Mouse (Mus musculus) embryonic fibroblast, embryonic 13.5 days (primary cell): Measurements from ENCODE around the gene Cspg4. TPM values are rescaled to one million over a fixed set of nuclear protein-coding genes. Genes with fewer than 3 reads are reported as not detected.

Experiments
- H3K27ac ChIP-seq: 2 replicates; pipeline ENCODE4 v1.5.1; 2012; ENCODE audit warnings: low read length, control low read depth, inconsistent platforms; ENCODE audit not compliant: insufficient read depth
- H3K4me1 ChIP-seq: 2 replicates; pipeline ENCODE4 v1.6.1; 2011; ENCODE audit warnings: low read length; ENCODE audit not compliant: control insufficient read depth, insufficient read depth
- H3K4me3 ChIP-seq: 2 replicates; pipeline ENCODE4 v1.5.1; 2011; ENCODE audit warnings: mild to moderate bottlenecking, control low read depth, low read length; ENCODE audit not compliant: insufficient read depth
- CTCF ChIP-seq: IDR thresholded peaks from 2 replicates; pipeline ENCODE4 v1.5.1; 2011; ENCODE audit warnings: mild to moderate bottlenecking, control low read depth, low read length, moderate library complexity, borderline replicate concordance; ENCODE audit not compliant: insufficient read depth
- POLR2A ChIP-seq: IDR thresholded peaks from 2 replicates; pipeline ENCODE4 v1.6.1; 2011; ENCODE audit warnings: low read depth, mild to moderate bottlenecking, control low read depth, low read length, moderate library complexity
- polyA plus RNA-seq: library from polyadenylated mRNA; stranded (reverse); fragments of >200 nt; gene quantifications from 2 replicates; pipeline ENCODE4 v1.2.4, GENCODE M21; 2011; ENCODE audit warnings: low read depth; ENCODE audit not compliant: missing spikeins, insufficient read length

Cspg4 gene
- polyA plus RNA-seq, 1 experiment = 48.4 TPM

GRCm38 (mm10) chr9:56872105-56872903, 7.5 kb downstream of the Cspg4 start:
- peaks cover 31% of the 10 kb centered on the region for H3K4me1 ChIP-seq
- TF ChIP-seq POLR2A (no peak), CTCF (no peak)
- H3K27ac ChIP-seq = peak overlapping the region; percentile 36

GRCm38 (mm10) chr9:56873097-56873496, 8.3 kb downstream of the Cspg4 start:
- Histone ChIP-seq H3K27ac (peak overlapping the region; percentile 36), H3K4me1 (peaks cover 25% of the 10 kb centered on the region)

More at GRCm38 (mm10) chr9:56872105-56872903, 7.5 kb downstream of the Cspg4 start:
- no peak overlapping the region for H3K4me3 ChIP-seq

GRCm38 (mm10) chr9:56876784-56877183, 12.0 kb downstream of the Cspg4 start:
- Histone ChIP-seq H3K4me3 (no peak overlapping the region), H3K4me1 (peaks cover 17% of the 10 kb centered on the region), H3K27ac (no peak overlapping the region)
- TF ChIP-seq POLR2A (no peak), CTCF (no peak)

More at GRCm38 (mm10) chr9:56873097-56873496, 8.3 kb downstream of the Cspg4 start:
- no peak overlapping the region for H3K4me3 ChIP-seq
- TF ChIP-seq CTCF = no peak
- no peak for TF ChIP-seq POLR2A

GRCm38 (mm10) chr9:56877284-56877683, 12.5 kb downstream of the Cspg4 start:
- TF ChIP-seq POLR2A (no peak), CTCF (no peak)
- Histone ChIP-seq H3K27ac (no peak overlapping the region), H3K4me1 (peaks cover 12% of the 10 kb centered on the region), H3K4me3 (no peak overlapping the region)

DNA sequence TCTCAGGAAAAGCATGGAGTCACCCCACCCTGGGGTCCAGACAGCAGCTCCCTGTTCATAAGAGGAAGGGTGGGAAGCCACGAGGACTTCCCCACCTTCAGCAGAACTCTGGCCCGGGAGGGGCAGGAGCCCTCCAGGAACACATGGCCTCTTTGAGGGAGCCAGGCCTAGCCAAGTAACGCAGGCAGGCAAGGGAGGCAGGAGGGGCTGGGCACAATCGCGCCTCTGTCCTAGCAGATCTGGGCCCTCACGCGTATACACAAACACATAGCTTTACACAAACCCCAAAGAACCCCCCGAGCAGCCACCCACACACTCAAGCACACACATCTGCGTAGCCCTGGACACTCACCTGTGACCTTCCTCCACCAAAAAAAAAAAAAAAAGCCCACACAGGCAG, 16.0 kb downstream of the Cspg4 start:
- Histone ChIP-seq H3K27ac (no peak overlapping the region), H3K4me1 (peaks cover 5% of the 10 kb centered on the region), H3K4me3 (no peak overlapping the region)
- TF ChIP-seq POLR2A = no peak
- TF ChIP-seq CTCF = no peak

DNA sequence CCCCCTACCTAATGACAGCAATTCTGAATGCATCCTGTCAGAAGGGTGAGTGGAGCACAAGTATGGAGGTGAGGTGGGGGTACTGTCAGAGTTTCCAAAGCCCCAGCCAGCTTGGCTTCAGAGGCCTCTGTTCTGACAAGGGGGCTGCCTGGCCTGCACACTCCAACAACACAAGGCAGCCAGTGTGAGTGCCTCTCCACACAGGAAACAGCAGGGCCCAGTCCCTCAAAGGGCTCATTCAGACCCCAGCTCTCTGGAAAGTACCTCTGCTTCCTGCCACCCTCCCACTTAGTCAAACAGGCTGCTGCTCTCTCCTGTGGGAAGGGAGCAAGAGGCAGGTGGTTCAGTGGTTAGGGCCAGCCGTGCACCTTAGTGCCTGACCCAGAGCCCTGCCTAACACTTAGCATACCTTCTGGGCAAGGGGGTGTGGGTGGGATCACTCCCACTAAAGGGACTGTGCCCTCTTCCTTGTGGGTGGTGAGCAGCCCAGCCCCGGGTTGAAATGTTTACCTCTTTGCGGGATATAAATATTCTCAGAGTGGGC, 16.8 kb downstream of the Cspg4 start:
- Histone ChIP-seq H3K4me1 (peaks cover 5% of the 10 kb centered on the region), H3K4me3 (no peak overlapping the region), H3K27ac (no peak overlapping the region)
- TF ChIP-seq CTCF (no peak), POLR2A (no peak)

DNA sequence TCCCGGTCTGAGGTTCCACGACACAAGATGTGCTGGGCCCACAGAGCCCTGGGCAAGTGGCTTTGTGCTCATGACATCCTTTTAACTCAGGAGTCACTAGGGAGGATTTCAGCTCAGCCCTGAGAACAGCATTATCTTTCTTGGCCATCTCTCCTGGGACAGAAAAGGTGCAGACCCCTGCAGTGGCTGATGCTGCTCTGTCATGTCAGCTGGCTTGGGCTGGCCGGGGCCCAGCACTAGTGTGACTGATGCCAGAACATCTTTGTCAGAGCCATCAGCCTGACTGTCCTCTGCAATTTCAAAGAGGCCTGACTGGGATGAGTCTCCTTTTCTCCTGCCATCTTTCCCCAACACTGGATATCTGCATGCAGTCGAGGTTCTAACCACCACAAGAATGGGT, 17.4 kb downstream of the Cspg4 start:
- Histone ChIP-seq H3K4me3 (no peak overlapping the region), H3K27ac (no peak overlapping the region; the same call in 1 of the 2 replicates), H3K4me1 (peaks cover 5% of the 10 kb centered on the region)
- TF ChIP-seq CTCF (no peak), POLR2A (no peak)

- TF ChIP-seq CTCF (no peak), POLR2A (no peak)
- Histone ChIP-seq H3K4me3 (no peak overlapping the region), H3K27ac (no peak overlapping the region; the same call in 1 of the 2 replicates), H3K4me1 (peaks cover 5% of the 10 kb centered on the region)
Observed at GRCm38 (mm10) chr9:56882818-56883217, 18.0 kb downstream of the Cspg4 start.

- H3K4me1 ChIP-seq = peaks cover 5% of the 10 kb centered on the region
- no peak for TF ChIP-seq POLR2A
- TF ChIP-seq CTCF = no peak
- H3K27ac ChIP-seq = no peak overlapping the region
- H3K4me3 ChIP-seq = no peak overlapping the region
Observed at GRCm38 (mm10) chr9:56883470-56883869, 18.6 kb downstream of the Cspg4 start.

GRCm38 (mm10) chr9:56884328-56884727, 19.5 kb downstream of the Cspg4 start:
- no peak overlapping the region for H3K4me3 ChIP-seq
- H3K4me1 ChIP-seq = peaks cover 5% of the 10 kb centered on the region
- TF ChIP-seq CTCF (no peak), POLR2A (no peak)
- no peak overlapping the region for H3K27ac ChIP-seq

DNA sequence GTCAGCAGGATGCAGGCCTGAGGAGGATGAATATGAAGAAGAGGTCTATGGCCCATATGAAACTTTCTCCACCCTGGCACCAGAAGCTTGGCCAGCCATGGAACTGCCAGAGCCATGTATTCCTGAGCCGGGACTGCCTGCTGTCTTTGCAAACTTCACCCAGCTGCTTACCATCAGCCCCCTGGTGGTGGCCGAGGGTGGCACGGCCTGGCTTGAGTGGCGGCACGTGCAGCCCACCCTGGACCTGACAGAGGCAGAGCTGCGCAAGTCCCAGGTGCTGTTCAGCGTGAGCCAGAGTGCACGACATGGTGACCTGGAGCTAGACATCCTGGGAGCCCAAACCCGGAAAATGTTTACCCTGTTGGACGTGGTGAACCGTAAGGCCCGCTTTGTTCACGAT, 21.3 kb downstream of the Cspg4 start:
- H3K4me1 ChIP-seq = peaks cover 5% of the 10 kb centered on the region
- TF ChIP-seq POLR2A = no peak
- TF ChIP-seq CTCF = peak; percentile 71; the same call in 1 of the 2 replicates
- H3K4me3 ChIP-seq = no peak overlapping the region
- no peak overlapping the region for H3K27ac ChIP-seq
